Mouse (Mus musculus): ENCODE measurements around the gene Abhd14a.

- TF ChIP-seq POLR2A (IDR thresholded peaks at IDR 0.05; ENCODE audit: borderline replicate concordance, extremely low read depth, low read depth, low read length): no peak
- TF ChIP-seq CTCF (IDR thresholded peaks at IDR 0.05; ENCODE audit: insufficient read depth, low read length): no peak
Observed at GRCm38 (mm10) chr9:106457920-106458319, 10.4 kb upstream of the Abhd14a start.
